ENCODE assay signal across 10 mouse cellular contexts in genomic region chr8:11452559-11452958, GRCm38 (mm10). TPM values are rescaled to one million over a fixed set of nuclear protein-coding genes. Genes with fewer than 3 reads are reported as not detected.
DNase-seq lines count a peak whose midpoint lies in the region; ATAC-seq lines count a peak whose summit lies in the region.
"Had no signal": no experiment of that assay in that cellular context is flagged by ENCODE, and none has a peak within 500 bp of the region (broad histone marks: within the 10 kb centered on the region; RNA-seq: fewer than 3 reads in every experiment).

No protein-coding gene starts in this region.

- H3K9me3 ChIP-seq in forebrain, embryonic 13.5 days (replicated peaks): no peaks in the 10 kb centered on the region
- H3K9me3 ChIP-seq in forebrain, embryonic 16.5 days (ENCODE audit: control insufficient read depth, low read length): no peaks in the 10 kb centered on the region
- no peaks in the 10 kb centered on the region for H3K9me3 ChIP-seq in liver, embryonic 16.5 days (replicated peaks; ENCODE audit: control insufficient read depth, low read length)
- no peaks in the 10 kb centered on the region for H3K9me3 ChIP-seq in liver, embryonic 12.5 days (replicated peaks)
- H3K9me3 ChIP-seq: intestine, embryonic 15.5 days had no signal

- peak; percentile 30 for DNase-seq in naive thymus-derived CD4-positive, alpha-beta T cell, adult 2 months (ENCODE audit: low read depth)
- DNase-seq in retina, embryonic 14.5 days (ENCODE audit: low spot score): no peak
- no peak for DNase-seq in neural tube, embryonic 10.5 days (ENCODE audit: extremely low spot score, low spot score)
- DNase-seq: lung, postnatal 4 days had no signal

- 41% methylated on average over 3 of the region's 3 CpGs for WGBS in forebrain, embryonic 13.5 days
- WGBS in forebrain, embryonic 16.5 days: 39% methylated on average over 3 of the region's 3 CpGs
- 20% methylated on average over 3 of the region's 3 CpGs for WGBS in liver, embryonic 16.5 days (ENCODE audit: insufficient replicate concordance)
- 33% methylated on average over 3 of the region's 3 CpGs for WGBS in liver, embryonic 12.5 days (ENCODE audit: insufficient replicate concordance)

- ATAC-seq in forebrain, embryonic 13.5 days: no peak
- no peak for ATAC-seq in forebrain, embryonic 16.5 days
- no peak for ATAC-seq in liver, embryonic 16.5 days (ENCODE audit: low read depth)
- ATAC-seq in liver, embryonic 12.5 days: no peak
- peak; percentile 59 for ATAC-seq in common myeloid progenitor, adult 5-6 weeks (replicated peaks; ENCODE audit: low read depth, poor library complexity, severe bottlenecking)
- ATAC-seq: intestine, embryonic 15.5 days had no signal

- H3K36me3 ChIP-seq in forebrain, embryonic 13.5 days (ENCODE audit: poor library complexity, severe bottlenecking): no peaks in the 10 kb centered on the region
- H3K36me3 ChIP-seq in forebrain, embryonic 16.5 days (ENCODE audit: control insufficient read depth, insufficient read depth): no peaks in the 10 kb centered on the region
- H3K36me3 ChIP-seq in liver, embryonic 16.5 days (ENCODE audit: control insufficient read depth, insufficient read depth): no peaks in the 10 kb centered on the region
- no peaks in the 10 kb centered on the region for H3K36me3 ChIP-seq in liver, embryonic 12.5 days
- H3K36me3 ChIP-seq: intestine, embryonic 15.5 days had no signal

- no peak overlapping the region for H3K27ac ChIP-seq in forebrain, embryonic 13.5 days
- H3K27ac ChIP-seq in forebrain, embryonic 16.5 days (ENCODE audit: low read length): no peak overlapping the region
- H3K27ac ChIP-seq in liver, embryonic 16.5 days (ENCODE audit: low read length): peak overlapping the region; percentile 30; the same call in 1 of the 2 replicates
- H3K27ac ChIP-seq in liver, embryonic 12.5 days: no peak overlapping the region
- H3K27ac ChIP-seq: intestine, embryonic 15.5 days had no signal

- no peaks in the 10 kb centered on the region for H3K27me3 ChIP-seq in forebrain, embryonic 13.5 days
- no peaks in the 10 kb centered on the region for H3K27me3 ChIP-seq in forebrain, embryonic 16.5 days (replicated peaks; ENCODE audit: control insufficient read depth, insufficient read depth, low read length)
- H3K27me3 ChIP-seq in liver, embryonic 16.5 days (ENCODE audit: control insufficient read depth, insufficient read depth, low read depth, low read length): no peaks in the 10 kb centered on the region
- H3K27me3 ChIP-seq in liver, embryonic 12.5 days (replicated peaks): peaks cover 24% of the 10 kb centered on the region
- H3K27me3 ChIP-seq: intestine, embryonic 15.5 days had no signal

- peaks cover 20% of the 10 kb centered on the region for H3K4me1 ChIP-seq in forebrain, embryonic 13.5 days
- H3K4me1 ChIP-seq in forebrain, embryonic 16.5 days (replicated peaks; ENCODE audit: control insufficient read depth, insufficient read depth, low read length): no peaks in the 10 kb centered on the region
- H3K4me1 ChIP-seq in liver, embryonic 16.5 days (ENCODE audit: control insufficient read depth, low read depth, low read length): peaks cover 1% of the 10 kb centered on the region
- H3K4me1 ChIP-seq in liver, embryonic 12.5 days: peaks cover 17% of the 10 kb centered on the region

- H3K9ac ChIP-seq in forebrain, embryonic 13.5 days: peak overlapping the region; percentile 7; the same call in 1 of the 2 replicates
- no peak overlapping the region for H3K9ac ChIP-seq in forebrain, embryonic 16.5 days (replicated peaks; ENCODE audit: low read depth, low read length)
- no peak overlapping the region for H3K9ac ChIP-seq in liver, embryonic 16.5 days (ENCODE audit: low read depth, low read length)
- H3K9ac ChIP-seq in liver, embryonic 12.5 days: no peak overlapping the region
- H3K9ac ChIP-seq: intestine, embryonic 15.5 days had no signal

- H3K4me3 ChIP-seq in forebrain, embryonic 13.5 days: no peak overlapping the region
- H3K4me3 ChIP-seq in forebrain, embryonic 16.5 days (replicated peaks; ENCODE audit: low read length): no peak overlapping the region
- H3K4me3 ChIP-seq in liver, embryonic 16.5 days (ENCODE audit: low read depth, low read length): no peak overlapping the region
- H3K4me3 ChIP-seq in liver, embryonic 12.5 days: no peak overlapping the region
- H3K4me3 ChIP-seq: intestine, embryonic 15.5 days had no signal

- H3K4me2 ChIP-seq in forebrain, embryonic 13.5 days: no peak overlapping the region
- no peak overlapping the region for H3K4me2 ChIP-seq in forebrain, embryonic 16.5 days (ENCODE audit: low read length)
- no peak overlapping the region for H3K4me2 ChIP-seq in liver, embryonic 16.5 days (ENCODE audit: low read depth, low read length)
- H3K4me2 ChIP-seq in liver, embryonic 12.5 days: no peak overlapping the region
- H3K4me2 ChIP-seq: intestine, embryonic 15.5 days had no signal

RNA-seq across cellular contexts. Expression of gene Rab20, which starts 26.0 kb away (rescaled TPM):
- 0.34 and 0.69 TPM in 2 replicates for polyA plus RNA-seq in forebrain, embryonic 13.5 days (2015; fragmentation: Nextera tagmentation; extraction: Ambion mirVana)
- 0.63 and 0.77 TPM in 2 replicates for polyA plus RNA-seq in forebrain, embryonic 16.5 days (2015; fragmentation: Nextera tagmentation; extraction: Ambion mirVana)
- polyA plus RNA-seq in liver, embryonic 16.5 days (2015; fragmentation: Nextera tagmentation; extraction: Ambion mirVana): 6.3 and 7.4 TPM in 2 replicates
- 3.8 and 3.9 TPM in 2 replicates for polyA plus RNA-seq in liver, embryonic 12.5 days (2016; fragmentation: Nextera tagmentation; extraction: Ambion mirVana)
- 1.7 TPM in 1 of 2 replicates, not detected in the other for total RNA-seq in common myeloid progenitor, adult 5-6 weeks (2017)

RNA-seq across cellular contexts. Expression of gene Naxd, which starts 44.7 kb away (rescaled TPM):
- 152 and 158 TPM in 2 replicates for polyA plus RNA-seq in forebrain, embryonic 13.5 days (2015; fragmentation: Nextera tagmentation; extraction: Ambion mirVana)
- 148 and 168 TPM in 2 replicates for polyA plus RNA-seq in forebrain, embryonic 16.5 days (2015; fragmentation: Nextera tagmentation; extraction: Ambion mirVana)
- polyA plus RNA-seq in liver, embryonic 16.5 days (2015; fragmentation: Nextera tagmentation; extraction: Ambion mirVana): 37.0 and 38.0 TPM in 2 replicates
- polyA plus RNA-seq in liver, embryonic 12.5 days (2016; fragmentation: Nextera tagmentation; extraction: Ambion mirVana): 44.6 and 52.1 TPM in 2 replicates
- 34.9 and 50.2 TPM in 2 replicates for total RNA-seq in common myeloid progenitor, adult 5-6 weeks (2017)
